Mouse (Mus musculus): ENCODE measurements around the gene Dnaaf2. TPM values are rescaled to one million over a fixed set of nuclear protein-coding genes. Genes with fewer than 3 reads are reported as not detected.
"Not testable (repeated sequence)": the region's sequence is repeated elsewhere in the genome, so short reads cannot be mapped to it uniquely, and the experiment has no call there.

Dnaaf2 gene
- total RNA-seq, 2 experiments from 2014 or later = 0.38 to 0.64 TPM

DNA sequence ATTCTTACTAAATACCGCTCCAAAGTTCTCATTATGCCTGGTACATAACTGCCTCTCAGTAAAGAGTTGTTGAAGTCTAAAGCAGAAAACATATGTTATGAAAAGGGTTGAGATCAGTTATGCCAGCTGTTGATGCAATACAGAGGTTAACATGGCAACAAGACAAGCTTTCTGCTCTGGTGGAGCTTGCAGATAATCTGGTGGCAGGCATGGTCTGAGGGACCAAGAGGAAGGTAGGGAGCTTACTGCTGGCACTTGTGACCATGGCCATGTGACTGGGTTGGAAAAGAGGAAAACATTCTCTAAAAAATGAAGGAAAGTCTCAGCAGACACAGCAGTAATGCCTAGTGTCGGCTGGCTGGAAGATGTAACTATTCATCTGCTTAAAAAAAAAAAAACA is 26.9 kb downstream of the Dnaaf2 start:
- no peak for TF ChIP-seq CTCF (IDR thresholded peaks at IDR 0.05)
- intact Hi-C loops (cut with DNase I) = no loop called here
- Histone ChIP-seq H3K4me3 (no peak overlapping the region), H3K27ac (no peak overlapping the region)
- DNase-seq = no peak

DNA sequence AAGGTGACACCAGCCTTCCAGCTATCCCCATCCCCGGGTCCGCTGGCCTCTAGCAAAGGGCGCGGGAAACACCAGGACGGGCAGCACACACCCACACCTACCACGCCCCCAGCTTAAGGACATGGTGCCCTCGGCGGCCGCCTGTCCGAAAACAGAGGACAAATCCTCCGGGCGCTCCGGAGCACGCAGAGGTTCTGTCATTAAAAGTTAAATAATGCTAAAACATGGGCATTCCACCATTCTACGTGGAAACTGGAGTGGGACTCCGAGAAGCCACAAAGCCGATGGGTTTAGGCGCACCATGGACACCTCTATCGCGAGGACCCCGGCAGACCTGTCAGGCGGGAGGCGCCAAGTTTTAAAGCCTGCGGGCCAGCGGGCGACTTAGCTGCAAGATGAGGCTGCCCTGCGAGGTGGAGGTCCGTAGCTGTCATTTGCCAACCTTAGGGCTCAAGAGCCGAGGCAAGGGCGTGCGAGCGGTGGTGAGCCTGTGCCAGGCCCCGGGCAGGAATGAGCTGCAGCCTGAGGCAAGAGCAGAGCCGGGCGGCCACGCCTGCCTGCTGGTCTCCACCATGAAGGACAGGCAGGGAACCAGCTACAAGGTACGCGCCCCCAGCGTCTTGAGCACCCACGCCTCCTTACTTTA is 29.6 kb downstream of the Dnaaf2 start, which contains the start of gene Lrr1:
Gene Lrr1 (plus strand): TSS at position 354 of the 646 bp plus-strand sequence.
- DNase-seq = peak; percentile 91
- TF ChIP-seq CTCF (IDR thresholded peaks at IDR 0.05) = no peak
- H3K27ac ChIP-seq = peak within 1 kb of the TSS; percentile 96
- intact Hi-C loops (cut with DNase I) = no loop called here
- peak within 1 kb of the TSS; percentile 81 for H3K4me3 ChIP-seq

DNA sequence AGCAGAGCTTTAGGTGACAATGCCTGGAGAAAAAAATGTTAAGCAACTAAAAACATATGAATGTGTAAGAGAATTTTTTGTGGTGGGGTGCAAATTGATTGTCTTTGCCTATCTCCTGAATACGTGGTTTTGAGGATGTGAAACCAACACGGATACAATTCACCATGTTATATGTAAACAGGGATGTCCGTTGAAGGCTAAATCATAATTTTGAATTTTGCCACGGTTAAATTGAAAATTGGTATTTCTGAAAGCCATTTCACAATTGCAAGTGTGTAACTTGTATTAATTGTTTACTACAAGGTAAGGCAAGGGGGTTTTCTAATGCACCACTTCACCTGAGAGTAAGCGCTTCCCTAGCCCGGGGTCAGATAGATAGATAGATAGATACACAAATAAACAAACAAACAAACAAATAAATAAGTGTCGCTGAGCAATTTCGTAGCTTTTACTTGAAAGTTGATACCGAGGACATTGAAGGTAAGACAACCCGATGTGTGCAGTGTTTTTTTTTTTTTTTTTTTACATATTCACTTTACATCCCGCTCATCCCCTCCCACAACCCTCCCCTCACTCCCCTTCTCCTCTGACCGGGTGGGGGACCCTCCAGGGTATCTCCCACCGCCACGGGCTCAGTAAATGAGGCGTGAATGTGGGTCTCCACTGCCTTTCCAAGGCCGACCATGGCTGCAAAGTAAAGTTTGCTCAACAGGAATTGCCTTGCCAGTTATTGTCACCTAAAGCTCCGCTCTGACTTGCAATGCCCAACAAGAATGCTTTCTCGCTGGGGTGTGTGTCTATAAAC is 30.4 kb downstream of the Dnaaf2 start:
- no peak for TF ChIP-seq CTCF (IDR thresholded peaks at IDR 0.05)
- intact Hi-C loops (cut with DNase I) = no loop called here
- DNase-seq = no peak
- peak overlapping the region; percentile 96 for H3K27ac ChIP-seq
- H3K4me3 ChIP-seq = peak overlapping the region; percentile 81

DNA sequence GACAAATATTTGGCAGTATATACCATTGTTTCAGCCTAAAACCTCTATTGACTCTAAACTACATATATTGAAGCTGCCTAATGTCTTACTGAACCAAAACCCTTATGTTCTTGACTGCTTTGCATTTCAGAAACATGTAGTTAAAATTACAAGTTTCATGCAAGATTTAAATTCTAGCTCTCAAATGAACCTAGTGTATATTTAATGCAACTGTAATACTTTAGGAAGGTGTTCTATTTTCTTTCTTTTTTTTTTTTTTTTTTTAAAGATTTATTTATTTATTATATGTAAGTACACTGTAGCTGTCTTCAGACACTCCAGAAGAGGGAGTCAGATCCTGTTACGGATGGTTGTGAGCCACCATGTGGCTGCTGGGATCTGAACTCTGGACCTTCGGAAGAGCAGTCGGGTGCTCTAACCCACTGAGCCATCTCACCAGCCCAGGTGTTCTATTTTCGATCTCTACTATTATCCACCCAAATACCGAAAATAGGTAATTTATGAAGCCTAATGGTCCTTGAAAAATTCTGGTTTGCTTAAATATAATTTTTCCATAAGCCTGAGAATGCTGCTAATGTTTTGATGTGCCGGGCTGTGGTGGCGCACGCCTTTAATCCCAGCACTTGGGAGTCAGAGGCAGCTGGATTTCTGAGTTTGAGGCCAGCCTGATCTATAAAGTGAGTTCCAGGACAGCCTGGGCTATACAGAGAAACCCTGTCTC is 31.2 kb downstream of the Dnaaf2 start:
- DNase-seq; H3K4me3 ChIP-seq; intact Hi-C loops (cut with DNase I); H3K27ac ChIP-seq: not testable (repeated sequence)

DNA sequence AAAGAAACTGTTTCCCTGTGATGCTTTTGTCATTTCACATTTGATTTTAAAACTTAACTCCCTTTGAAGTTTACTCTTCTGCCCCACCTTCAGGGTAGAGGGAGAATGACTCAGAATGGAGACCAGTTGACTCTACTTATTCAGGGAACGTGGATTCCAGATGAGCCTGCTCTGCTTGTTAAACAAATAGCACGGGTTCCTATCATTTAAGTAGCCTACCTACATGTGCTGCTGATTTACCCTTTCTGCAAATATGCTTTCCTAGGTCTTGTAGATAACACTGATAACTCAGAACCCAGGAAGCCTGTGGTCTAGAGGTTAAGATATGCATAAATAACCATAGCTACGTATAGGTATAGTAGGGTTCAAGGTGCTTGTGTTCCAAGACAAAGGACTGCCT is 33.3 kb downstream of the Dnaaf2 start:
- DNase-seq = no peak
- Histone ChIP-seq H3K27ac (no peak overlapping the region), H3K4me3 (no peak overlapping the region)
- no peak for TF ChIP-seq CTCF (IDR thresholded peaks at IDR 0.05)
- intact Hi-C loops (cut with DNase I) = no loop called here

DNA sequence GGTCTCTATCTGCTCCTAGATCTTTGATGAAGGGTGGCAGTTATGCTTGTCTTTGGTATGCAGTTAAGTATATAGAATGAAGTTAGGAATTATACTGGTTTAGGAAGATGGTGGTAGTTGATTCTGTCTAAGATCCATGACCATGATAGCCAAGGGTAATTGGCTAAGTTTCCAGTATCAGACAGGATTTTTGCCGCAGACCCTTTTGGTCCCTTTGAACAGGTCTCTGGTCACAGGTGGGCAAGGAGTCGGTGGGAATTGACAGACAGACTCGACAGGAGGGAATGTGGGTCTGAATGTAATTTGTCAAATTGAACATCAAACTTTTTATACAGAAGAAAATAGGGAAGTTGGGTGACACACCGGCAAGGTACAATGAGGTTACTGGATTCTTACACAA is 34.6 kb downstream of the Dnaaf2 start:
- intact Hi-C loops (cut with DNase I); H3K27ac ChIP-seq; DNase-seq; H3K4me3 ChIP-seq: not testable (repeated sequence)

DNA sequence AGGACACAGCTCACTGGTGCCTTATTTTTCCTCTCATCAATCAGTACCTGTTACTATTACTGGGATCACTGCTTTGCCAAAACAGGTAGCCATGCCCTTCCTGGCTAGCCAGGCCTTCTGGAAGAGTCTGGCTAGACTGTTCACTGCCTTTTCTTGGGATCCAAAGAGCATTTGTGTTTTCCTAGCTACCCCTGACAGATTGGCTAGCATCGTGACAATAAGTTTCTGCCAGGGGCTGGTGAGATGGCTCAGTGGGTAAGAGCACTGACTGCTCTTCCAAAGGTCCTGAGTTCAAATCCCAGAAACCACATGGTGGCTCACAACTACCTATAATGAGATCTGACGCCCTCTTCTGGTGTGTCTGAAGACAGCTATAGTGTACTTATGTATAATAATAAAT is 37.6 kb downstream of the Dnaaf2 start:
- H3K4me3 ChIP-seq; H3K27ac ChIP-seq; intact Hi-C loops (cut with DNase I); DNase-seq: not testable (repeated sequence)

DNA sequence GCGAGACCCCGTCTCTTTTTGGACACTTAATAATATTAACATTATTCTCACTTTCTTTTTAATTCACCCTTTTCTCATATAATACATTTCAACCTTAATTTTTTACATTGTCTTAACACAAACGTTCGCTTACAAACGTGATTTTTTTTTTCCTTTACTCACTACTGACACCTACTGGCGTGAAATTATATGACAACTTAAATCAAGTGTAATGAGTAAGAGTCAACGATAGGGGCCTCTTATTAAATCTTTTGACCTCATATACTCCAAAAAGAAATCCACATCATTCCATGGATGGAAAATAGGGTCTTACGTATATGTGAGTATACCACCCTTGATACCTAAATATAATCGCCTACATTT is 38.7 kb downstream of the Dnaaf2 start:
- no peak for DNase-seq
- intact Hi-C loops (cut with DNase I) = no loop called here
- peak; percentile 81 for TF ChIP-seq CTCF (IDR thresholded peaks at IDR 0.05)
- peak overlapping the region; percentile 80 for H3K4me3 ChIP-seq
- H3K27ac ChIP-seq = peak overlapping the region; percentile 98

DNA sequence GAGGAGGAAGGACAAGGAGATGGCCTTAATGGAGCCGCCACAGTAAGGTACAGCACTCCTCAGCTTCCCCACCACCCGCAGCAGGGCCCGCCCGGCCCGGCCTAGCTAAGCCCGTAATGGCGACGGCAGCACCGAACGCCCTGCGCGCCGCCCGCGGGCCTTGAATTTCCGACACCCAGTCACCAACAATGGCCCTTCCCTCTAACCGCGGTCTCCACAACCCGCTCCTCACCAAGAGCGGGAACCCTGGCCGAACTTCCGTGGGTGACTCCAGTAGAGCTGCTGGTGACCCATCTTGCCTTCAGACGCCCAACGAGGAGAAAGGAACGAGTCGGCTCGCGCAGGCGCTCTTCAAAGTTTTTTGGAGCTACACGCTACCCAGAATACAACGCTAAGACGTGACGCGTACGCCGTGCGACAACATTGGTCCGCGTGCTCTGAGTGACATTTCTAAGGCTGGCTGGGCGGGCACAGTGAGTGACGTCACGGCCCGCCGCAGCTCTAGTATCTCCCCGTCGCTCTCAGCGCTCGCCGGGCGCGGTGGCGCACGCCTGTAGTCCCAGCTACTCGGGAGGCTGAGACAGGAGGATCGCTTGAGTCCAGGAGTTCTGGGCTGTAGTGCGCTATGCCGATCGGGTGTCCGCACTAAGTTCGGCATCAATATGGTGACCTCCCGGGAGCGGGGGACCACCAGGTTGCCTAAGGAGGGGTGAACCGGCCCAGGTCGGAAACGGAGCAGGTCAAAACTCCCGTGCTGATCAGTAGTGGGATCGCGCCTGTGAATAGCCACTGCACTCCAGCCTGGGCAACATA is 39.3 kb downstream of the Dnaaf2 start, which contains the start of gene Rps29:
Gene Rps29 (minus strand): TSS at position 422 of the 813 bp plus-strand sequence.
- Histone ChIP-seq H3K27ac (peak within 1 kb of the TSS; percentile 98), H3K4me3 (peak within 1 kb of the TSS; percentile 80)
- DNase-seq = peak; percentile 96
- intact Hi-C loops (cut with DNase I) = not testable (repeated sequence)

DNA sequence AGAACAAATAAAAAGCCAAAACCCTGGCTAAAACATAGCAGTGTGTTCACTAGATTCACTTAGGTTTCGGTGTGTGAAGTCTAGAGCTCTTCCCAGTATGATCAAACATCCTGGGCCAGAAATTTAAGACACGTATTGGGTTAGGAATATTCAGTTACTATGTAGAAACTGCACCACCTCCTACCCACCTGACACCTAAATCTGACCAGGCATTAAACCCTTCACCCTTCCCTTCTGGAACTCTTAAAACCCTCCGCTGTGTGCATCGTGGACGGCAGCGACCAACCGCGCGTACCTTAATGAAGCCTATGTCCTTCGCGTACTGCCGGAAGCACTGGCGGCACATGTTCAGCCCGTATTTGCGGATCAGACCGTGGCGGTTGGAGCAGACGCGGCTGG is 39.9 kb downstream of the Dnaaf2 start:
- no peak for TF ChIP-seq CTCF (IDR thresholded peaks at IDR 0.05)
- DNase-seq = no peak
- H3K27ac ChIP-seq = peak overlapping the region; percentile 98
- intact Hi-C loops (cut with DNase I) = no loop called here
- peak overlapping the region; percentile 80 for H3K4me3 ChIP-seq

DNA sequence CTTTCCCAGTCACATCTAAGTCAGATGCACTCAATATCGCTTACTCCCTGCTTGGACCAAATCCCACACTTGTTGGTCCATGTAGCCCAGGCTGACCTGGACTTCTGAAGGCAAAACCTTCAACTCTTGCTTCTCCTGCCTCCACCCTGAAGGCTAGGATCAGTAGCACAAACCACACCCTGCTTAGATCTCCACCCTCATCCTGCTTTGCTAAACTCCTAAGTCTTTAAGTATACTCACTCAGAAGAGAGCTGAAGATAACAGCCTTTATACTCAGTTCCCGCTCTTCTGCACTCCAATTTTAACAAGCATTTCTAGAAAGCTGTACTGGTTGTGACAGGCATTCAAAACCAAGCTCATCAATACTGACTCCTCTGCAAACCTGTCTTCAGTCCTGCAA is 41.1 kb downstream of the Dnaaf2 start:
- no peak for DNase-seq
- Histone ChIP-seq H3K27ac (no peak overlapping the region), H3K4me3 (no peak overlapping the region)
- intact Hi-C loops (cut with DNase I) = no loop called here
- TF ChIP-seq CTCF (IDR thresholded peaks at IDR 0.05) = no peak

DNA sequence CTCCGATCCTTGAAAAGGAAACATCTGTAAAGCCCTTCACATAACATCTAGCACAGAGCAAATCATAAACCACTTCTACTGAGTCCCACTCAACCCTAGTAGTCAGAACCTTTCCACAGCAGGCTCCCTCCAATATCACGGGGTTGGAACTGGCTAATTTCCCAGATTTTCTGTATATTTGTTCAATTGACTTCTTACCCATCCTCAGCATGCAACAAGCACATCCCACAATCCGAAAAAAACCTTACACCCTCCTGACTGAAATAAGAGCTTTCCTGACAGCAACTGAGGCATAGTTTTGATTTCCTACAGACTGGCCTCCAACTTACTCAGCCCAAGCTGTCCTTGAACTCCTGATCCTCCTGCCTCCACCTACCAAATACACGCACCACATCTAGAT is 41.8 kb downstream of the Dnaaf2 start:
- TF ChIP-seq CTCF (IDR thresholded peaks at IDR 0.05) = no peak
- no peak for DNase-seq
- intact Hi-C loops (cut with DNase I) = no loop called here

More for the DNA sequence above, 41.8 kb downstream of the Dnaaf2 start:
- no peak overlapping the region for H3K4me3 ChIP-seq
- no peak overlapping the region for H3K27ac ChIP-seq
